Mouse (Mus musculus) adrenal gland, postnatal 14 days (tissue): ENCODE data around the gene Pabpc1l. TPM values are rescaled to one million over a fixed set of nuclear protein-coding genes. Genes with fewer than 3 reads are reported as not detected.

Experiments
- DNase-seq: peaks from one replicate; pipeline ENCODE4 v3.0.0; 2021; ENCODE audit warnings: mixed read lengths
- total RNA-seq: library from RNA; stranded (reverse); gene quantifications from 2 replicates; pipeline ENCODE4 v1.2.3, GENCODE M21; 2021

The Pabpc1l gene
- total RNA-seq, 1 experiment from 2014 or later = 1.0 TPM

DNA sequence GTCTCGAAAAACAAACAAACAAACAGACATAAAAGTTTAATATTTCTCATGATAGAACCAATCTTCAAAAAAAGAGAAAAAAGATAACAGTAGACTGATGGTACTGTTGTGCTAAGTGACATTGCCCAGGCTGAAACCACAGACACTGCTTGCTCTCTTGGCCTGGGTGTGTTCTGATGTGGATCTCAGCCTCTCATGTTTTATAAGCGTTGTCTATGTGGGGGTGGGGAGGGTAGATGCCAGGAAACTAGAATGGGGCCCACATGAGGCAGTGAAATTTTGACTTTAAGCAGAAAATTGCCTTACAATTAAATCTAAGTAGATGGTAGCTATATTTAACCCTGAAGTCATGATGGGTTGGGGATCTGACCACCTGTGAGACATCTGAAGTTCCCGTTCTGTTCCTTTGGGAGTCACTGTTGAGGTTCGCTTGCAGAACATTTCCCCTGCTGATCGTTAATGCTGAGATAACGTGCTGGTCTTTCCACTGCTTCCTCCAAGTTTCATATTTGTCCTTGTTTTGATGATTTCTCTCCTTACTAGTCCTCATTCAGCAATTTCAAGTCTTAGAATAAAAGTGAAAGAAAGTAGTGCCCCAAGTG, 62.3 kb downstream of the Pabpc1l start:
- no peak for DNase-seq

GRCm38 (mm10) chr2:164089508-164089907, 64.3 kb downstream of the Pabpc1l start:
- no peak for DNase-seq

- DNase-seq = no peak
Observed at GRCm38 (mm10) chr2:164094152-164094551, 68.9 kb downstream of the Pabpc1l start.

- DNase-seq = no peak
Observed at GRCm38 (mm10) chr2:164098603-164099250, 73.5 kb downstream of the Pabpc1l start.

Other genes starting within 250 kb of the Pabpc1l start
- 0.26 TPM in 1 of 2 replicates, not detected in the other for gene Ccn5, start 204.6 kb upstream of the Pabpc1l start, total RNA-seq
- not detected in 2 replicates for gene Kcnk15, start 171.8 kb upstream of the Pabpc1l start, total RNA-seq
- gene Rims4, start 106.8 kb upstream of the Pabpc1l start, total RNA-seq = 72.1 and 92.7 TPM in 2 replicates
- 244 and 254 TPM in 2 replicates for gene Ywhab, start 30.5 kb upstream of the Pabpc1l start, total RNA-seq
- 28.6 and 36.1 TPM in 2 replicates for gene Stk4, start 44.9 kb downstream of the Pabpc1l start, total RNA-seq
- gene Tomm34, start 45.7 kb downstream of the Pabpc1l start, total RNA-seq = 28.9 and 32.2 TPM in 2 replicates
- not detected in 2 replicates for gene Kcns1, start 145.7 kb downstream of the Pabpc1l start, total RNA-seq
- gene Wfdc5, start 157.3 kb downstream of the Pabpc1l start, total RNA-seq = not detected in 2 replicates
- gene Wfdc12, start 165.2 kb downstream of the Pabpc1l start, total RNA-seq = 1.1 TPM in 1 of 2 replicates, not detected in the other
- gene Wfdc15a, start 174.7 kb downstream of the Pabpc1l start, total RNA-seq = not detected in 2 replicates
- gene Wfdc15b, start 196.2 kb downstream of the Pabpc1l start, total RNA-seq = not detected in 2 replicates
- gene Svs2, start 213.0 kb downstream of the Pabpc1l start, total RNA-seq = not detected in 2 replicates
- gene Svs3b, start 231.2 kb downstream of the Pabpc1l start, total RNA-seq = not detected in 2 replicates